ENCODE assay signal across 8 mouse cellular contexts in the genomic region with DNA sequence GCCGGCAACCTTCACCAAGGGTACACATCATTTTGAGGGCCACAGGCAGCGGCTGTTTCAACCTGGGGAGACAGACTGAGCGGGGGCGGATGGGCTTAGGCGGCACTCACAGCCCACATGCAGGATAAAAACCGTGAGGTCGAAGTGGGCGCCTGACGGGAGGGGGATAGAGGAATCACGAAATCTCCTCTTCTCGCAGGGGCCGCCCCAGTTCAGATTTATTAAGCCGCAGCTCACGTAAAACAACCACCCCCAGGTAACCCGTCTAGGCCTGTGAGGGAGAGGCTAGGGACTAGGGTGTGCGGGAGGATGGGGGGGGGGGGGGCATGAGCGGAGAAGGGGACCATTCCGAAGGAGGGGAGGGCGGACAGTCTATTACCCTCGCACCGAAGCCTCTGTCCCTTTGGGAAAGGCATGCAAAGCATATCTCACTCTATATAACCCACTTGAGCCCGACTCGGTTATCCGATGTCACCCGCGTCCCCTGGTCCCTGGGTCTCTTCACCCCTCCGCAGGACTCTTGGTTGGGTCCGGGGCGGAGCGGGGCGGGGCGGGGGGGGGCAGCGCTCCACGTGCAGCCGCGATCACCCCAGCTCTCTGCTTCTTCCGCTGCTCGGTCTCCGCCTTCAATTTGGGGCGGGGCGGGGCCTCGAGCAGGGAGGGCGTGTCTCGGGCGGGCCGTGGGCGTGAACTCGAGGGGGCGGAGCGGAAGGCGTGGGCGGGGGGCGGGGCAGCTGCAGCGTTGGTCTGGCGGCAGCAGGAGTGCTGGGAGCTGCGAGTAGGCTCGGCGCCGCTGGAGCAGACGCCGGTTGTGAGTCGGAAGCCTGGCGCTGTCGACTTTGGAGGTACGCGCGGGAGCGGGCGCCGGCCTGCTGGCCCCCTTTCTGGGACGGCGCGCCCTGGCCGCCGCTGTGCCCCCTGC. TPM values are rescaled to one million over a fixed set of nuclear protein-coding genes. Genes with fewer than 3 reads are reported as not detected.
DNase-seq lines count a peak whose midpoint lies in the region; ATAC-seq and TF ChIP-seq lines count a peak whose summit lies in the region.

A gene (plus strand): TSS at position 786 of the 922 bp plus-strand sequence.

- no peaks in the 10 kb centered on the region; the same call in 1 of the 2 replicates for H3K4me1 ChIP-seq in brown adipose tissue, adult 24 weeks (ENCODE audit: control insufficient read depth, insufficient read depth, insufficient read length, low read length)
- H3K4me1 ChIP-seq in heart, embryonic 14.5 days (ENCODE audit: control insufficient read depth in 2 of 2, insufficient read depth in 2 of 2, low read length in 2 of 2): peaks cover 9 to 30% of the 10 kb centered on the region in 2 experiments
- H3K4me1 ChIP-seq in liver, embryonic 14.5 days (replicated peaks; ENCODE audit: control insufficient read depth in 2 of 2, insufficient read depth in 2 of 2, low read length in 1 of 2): peaks cover 7 to 12% of the 10 kb centered on the region in 2 experiments
- peaks cover 13% of the 10 kb centered on the region for H3K4me1 ChIP-seq in neural tube, embryonic 11.5 days (ENCODE audit: control insufficient read depth, insufficient read depth, low read length)
- H3K4me1 ChIP-seq in stomach, postnatal 0 days (replicated peaks; ENCODE audit: control insufficient read depth, insufficient read depth): no peaks in the 10 kb centered on the region

- H3K36me3 ChIP-seq in heart, embryonic 14.5 days (ENCODE audit: control insufficient read depth, insufficient read depth, low read length): no peaks in the 10 kb centered on the region
- H3K36me3 ChIP-seq in liver, embryonic 14.5 days (replicated peaks; ENCODE audit: control insufficient read depth, insufficient read depth, low read depth): no peaks in the 10 kb centered on the region
- H3K36me3 ChIP-seq in neural tube, embryonic 11.5 days (ENCODE audit: control insufficient read depth, insufficient read depth, low read length): no peaks in the 10 kb centered on the region
- no peaks in the 10 kb centered on the region for H3K36me3 ChIP-seq in stomach, postnatal 0 days (ENCODE audit: control insufficient read depth, insufficient read depth, low read length)

- TF ChIP-seq EP300 in liver, embryonic 14.5 days (IDR thresholded peaks at IDR 0.05; ENCODE audit: low read depth): no peak
- TF ChIP-seq EP300 in stomach, postnatal 0 days (optimal IDR thresholded peaks at IDR 0.05): no peak

- peak within 1 kb of the TSS; percentile 98 for H3K9ac ChIP-seq in heart, embryonic 14.5 days (ENCODE audit: low read length)
- peak within 1 kb of the TSS; percentile 55 for H3K9ac ChIP-seq in liver, embryonic 14.5 days (replicated peaks)
- H3K9ac ChIP-seq in neural tube, embryonic 11.5 days (ENCODE audit: low read length): peak within 1 kb of the TSS; percentile 77
- peak within 1 kb of the TSS; percentile 95 for H3K9ac ChIP-seq in stomach, postnatal 0 days (ENCODE audit: low read length)

- H3K27ac ChIP-seq in brown adipose tissue, adult 24 weeks (replicated peaks; ENCODE audit: low read depth, low read length): peak within 1 kb of the TSS; percentile 98
- H3K27ac ChIP-seq in heart, embryonic 14.5 days (replicated peaks in 1 of 2; ENCODE audit: control insufficient read depth in 1 of 2, insufficient read depth in 1 of 2, low read depth in 2 of 2, low read length in 2 of 2): peak within 1 kb of the TSS; percentile 99 to 100
- peak within 1 kb of the TSS; percentile 1 for H3K27ac ChIP-seq in liver, embryonic 14.5 days
- H3K27ac ChIP-seq in neural tube, embryonic 11.5 days (ENCODE audit: low read depth, low read length): peak within 1 kb of the TSS; percentile 86
- H3K27ac ChIP-seq in stomach, postnatal 0 days (replicated peaks): peak within 1 kb of the TSS; percentile 99

- ATAC-seq in heart, embryonic 14.5 days (ENCODE audit: insufficient number of reproducible peaks, insufficient read depth, low FRiP score, low read depth): peak; percentile 91
- peak; percentile 88 for ATAC-seq in liver, embryonic 14.5 days (ENCODE audit: insufficient read depth)
- peak; percentile 92 for ATAC-seq in neural tube, embryonic 11.5 days (ENCODE audit: insufficient read depth, low FRiP score, low TSS enrichment)
- ATAC-seq in stomach, postnatal 0 days (ENCODE audit: low FRiP score, low TSS enrichment): peak; percentile 96

- H3K4me3 ChIP-seq in brown adipose tissue, adult 24 weeks (ENCODE audit: insufficient read depth, low read depth, low read length): peak within 1 kb of the TSS; percentile 80
- H3K4me3 ChIP-seq in heart, embryonic 14.5 days (ENCODE audit: control insufficient read depth in 1 of 2, insufficient read depth in 1 of 2, low read depth in 1 of 2, low read length in 2 of 2): peak within 1 kb of the TSS; percentile 89 to 100
- peak within 1 kb of the TSS; percentile 65 to 76 for H3K4me3 ChIP-seq in liver, embryonic 14.5 days (ENCODE audit: insufficient read depth in 1 of 2, low read depth in 2 of 2, low read length in 2 of 2)
- H3K4me3 ChIP-seq in neural tube, embryonic 11.5 days (ENCODE audit: low read depth, low read length): peak within 1 kb of the TSS; percentile 60
- H3K4me3 ChIP-seq in stomach, postnatal 0 days (ENCODE audit: low read depth, low read length): peak within 1 kb of the TSS; percentile 93

- TF ChIP-seq CTCF in liver, embryonic 14.5 days (IDR thresholded peaks at IDR 0.05; ENCODE audit: low read depth): 0 out of 2 replicates have a peak, but pooled peaks have one; percentile 48
- TF ChIP-seq CTCF in stomach, postnatal 0 days (IDR thresholded peaks at IDR 0.05; ENCODE audit: low read depth): peak; percentile 74

- WGBS in heart, embryonic 14.5 days: 1% methylated on average over 61 of the region's 75 CpGs
- WGBS in liver, embryonic 14.5 days (ENCODE audit: insufficient replicate concordance): under 1% methylated on average over 69 of the region's 75 CpGs
- WGBS in neural tube, embryonic 11.5 days: under 1% methylated on average over 56 of the region's 75 CpGs
- WGBS in stomach, postnatal 0 days: under 1% methylated on average over 53 of the region's 75 CpGs

- peak; percentile 98 for DNase-seq in CD4-positive, CD25-positive, alpha-beta regulatory T cell, adult 2 months (ENCODE audit: low read depth, low spot score)
- DNase-seq in fibroblast of lung, adult 2 months (ENCODE audit: low read depth): peak; percentile 81
- DNase-seq in kidney, postnatal 25 days: peak; percentile 94 to 96
- peak; percentile 76 to 82 (median 77) for DNase-seq in liver, embryonic 14.5 days (ENCODE audit: low read depth in 3 of 3, low spot score in 3 of 3)
- peak; percentile 96 for DNase-seq in neural tube, embryonic 11.5 days (ENCODE audit: low spot score)
- DNase-seq in stomach, postnatal 0 days (ENCODE audit: low spot score): peak; percentile 98

- no peaks in the 10 kb centered on the region for H3K9me3 ChIP-seq in heart, embryonic 14.5 days (ENCODE audit: control insufficient read depth, low read length)
- H3K9me3 ChIP-seq in liver, embryonic 14.5 days (ENCODE audit: control insufficient read depth, low read length): no peaks in the 10 kb centered on the region
- no peaks in the 10 kb centered on the region for H3K9me3 ChIP-seq in neural tube, embryonic 11.5 days (ENCODE audit: control insufficient read depth, low read length)
- H3K9me3 ChIP-seq in stomach, postnatal 0 days (ENCODE audit: control insufficient read depth, low read length): no peaks in the 10 kb centered on the region

- no peaks in the 10 kb centered on the region for H3K27me3 ChIP-seq in heart, embryonic 14.5 days (ENCODE audit: control insufficient read depth, insufficient read depth, low read length)
- H3K27me3 ChIP-seq in liver, embryonic 14.5 days (ENCODE audit: control insufficient read depth, insufficient read depth, low read length): peaks cover 3% of the 10 kb centered on the region
- H3K27me3 ChIP-seq in neural tube, embryonic 11.5 days (ENCODE audit: control insufficient read depth, insufficient read depth, low read length): no peaks in the 10 kb centered on the region
- H3K27me3 ChIP-seq in stomach, postnatal 0 days (ENCODE audit: control insufficient read depth, insufficient read depth, low read length): no peaks in the 10 kb centered on the region

- peak within 1 kb of the TSS; percentile 87 for H3K4me2 ChIP-seq in heart, embryonic 14.5 days (ENCODE audit: low read length)
- peak within 1 kb of the TSS; percentile 77 for H3K4me2 ChIP-seq in liver, embryonic 14.5 days (ENCODE audit: low read depth)
- peak within 1 kb of the TSS; percentile 85 for H3K4me2 ChIP-seq in neural tube, embryonic 11.5 days (ENCODE audit: low read depth)
- peak within 1 kb of the TSS; percentile 74 for H3K4me2 ChIP-seq in stomach, postnatal 0 days (replicated peaks; ENCODE audit: low read depth)

RNA-seq across cellular contexts. Expression of the gene that starts here (rescaled TPM):
- 5.0 and 5.9 TPM in 2 replicates for polyA plus RNA-seq in brown adipose tissue, adult 24 weeks (2012; ENCODE audit: insufficient read depth, insufficient read length, missing spikeins)
- 26.7 and 27.0 TPM in 2 replicates for polyA plus RNA-seq in heart, embryonic 14.5 days (2014; fragmentation: Nextera tagmentation; extraction: Ambion mirVana)
- polyA plus RNA-seq in liver, embryonic 14.5 days (2012; rRNA removed): 1.4 and 1.9 TPM in 2 replicates
- polyA plus RNA-seq in liver, embryonic 14.5 days (2014; fragmentation: Nextera tagmentation; extraction: Ambion mirVana): 2.6 and 2.9 TPM in 2 replicates
- 27.8 and 28.5 TPM in 2 replicates for polyA plus RNA-seq in neural tube, embryonic 11.5 days (2014; fragmentation: Nextera tagmentation; extraction: Ambion mirVana)
- 17.1 and 17.2 TPM in 2 replicates for polyA plus RNA-seq in stomach, postnatal 0 days (2015; fragmentation: Nextera tagmentation; extraction: Ambion mirVana)

Comparison
In these comparisons a context has a peak if more than half of its experiments do, and no peak if none do; other contexts are left out.
1. Peak in every context shown above with its lines: DNase-seq, ATAC-seq, H3K4me3 ChIP-seq and H3K27ac ChIP-seq.
2. H3K27ac ChIP-seq: peak in every context shown above with its lines; median percentile 100 in heart, embryonic 14.5 days; 99 in stomach, postnatal 0 days; 98 in brown adipose tissue, adult 24 weeks; 86 in neural tube, embryonic 11.5 days; 1 in liver, embryonic 14.5 days.